Mouse (Mus musculus) liver, postnatal 0 days (tissue): ENCODE measurements around the gene Gng12.

ENCODE experiments used
- CTCF ChIP-seq: sonication (generic); IDR thresholded peaks from 2 replicates; pipeline ENCODE4 v1.5.1; 2016; ENCODE audit warnings: antibody characterized with exemption, low read depth
- EP300 ChIP-seq: IDR thresholded peaks from 2 replicates; pipeline ENCODE4 v1.6.1; 2016; ENCODE audit warnings: antibody characterized with exemption, low read depth, mild to moderate bottlenecking

- TF ChIP-seq CTCF, result peak; percentile 88
- TF ChIP-seq EP300, result no peak
Observed at GRCm38 (mm10) chr6:66962582-66963043, 66.4 kb downstream of the Gng12 start.
